10 mouse cellular contexts compared by ENCODE assay signal in genomic region chr11:98766346-98766745, GRCm38 (mm10). TPM values are rescaled to one million over a fixed set of nuclear protein-coding genes. Genes with fewer than 3 reads are reported as not detected.
DNase-seq lines count a peak whose midpoint lies in the region; ATAC-seq and TF ChIP-seq lines count a peak whose summit lies in the region.
"Had no signal": no experiment of that assay in that cellular context is flagged by ENCODE, and none has a peak within 500 bp of the region (broad histone marks: within the 10 kb centered on the region; RNA-seq: fewer than 3 reads in every experiment).

No protein-coding gene starts in this region.

- peak; percentile 23 for DNase-seq in gastrocnemius, adult 18-20 months (ENCODE audit: low spot score)
- no peak for DNase-seq in gastrocnemius, postnatal 4 days (ENCODE audit: low spot score in 2 of 2)
- DNase-seq in lung, postnatal 0 days (ENCODE audit: low spot score): no peak
- no peak for DNase-seq in hindbrain, embryonic 14.5 days (ENCODE audit: low spot score)
- DNase-seq in skeletal muscle tissue, adult 2 months (ENCODE audit: low read depth, low spot score): peak; percentile 34
- no peak for DNase-seq in thymus, postnatal 36 days
- DNase-seq in urinary bladder, postnatal 4 days (ENCODE audit: low spot score in 2 of 2): no peak
- DNase-seq: B cell, adult 2 months; embryo, embryonic 11 days had no signal

- H3K27me3 ChIP-seq in lung, embryonic 16.5 days (ENCODE audit: control insufficient read depth, insufficient read depth, low read depth, low read length): no peaks in the 10 kb centered on the region
- H3K27me3 ChIP-seq in lung, postnatal 0 days (replicated peaks; ENCODE audit: insufficient read depth, low read length): no peaks in the 10 kb centered on the region
- no peaks in the 10 kb centered on the region for H3K27me3 ChIP-seq in hindbrain, embryonic 14.5 days (ENCODE audit: control insufficient read depth, insufficient read depth, low read length)

- no peaks in the 10 kb centered on the region for H3K9me3 ChIP-seq in lung, embryonic 16.5 days (ENCODE audit: control insufficient read depth, low read length)
- H3K9me3 ChIP-seq in lung, postnatal 0 days (ENCODE audit: low read length): no peaks in the 10 kb centered on the region
- no peaks in the 10 kb centered on the region for H3K9me3 ChIP-seq in hindbrain, embryonic 14.5 days (ENCODE audit: control insufficient read depth, low read length)

- peaks cover 19% of the 10 kb centered on the region for H3K36me3 ChIP-seq in lung, embryonic 16.5 days (ENCODE audit: control insufficient read depth, insufficient read depth, low read length)
- peaks cover 19% of the 10 kb centered on the region; the same call in 1 of the 2 replicates for H3K36me3 ChIP-seq in lung, postnatal 0 days (ENCODE audit: insufficient read depth, low read length)
- H3K36me3 ChIP-seq in hindbrain, embryonic 14.5 days (replicated peaks; ENCODE audit: control insufficient read depth, insufficient read depth): peaks cover 87% of the 10 kb centered on the region

- no peak for TF ChIP-seq EP300 in lung, postnatal 0 days (IDR thresholded peaks at IDR 0.05)

- peak overlapping the region; percentile 15 for H3K27ac ChIP-seq in lung, embryonic 16.5 days (ENCODE audit: low read length)
- H3K27ac ChIP-seq in lung, postnatal 0 days (ENCODE audit: low read length): no peak overlapping the region; the same call in 1 of the 2 replicates
- H3K27ac ChIP-seq in hindbrain, embryonic 14.5 days: peak overlapping the region; percentile 77

- 38% methylated on average over 2 of the region's 2 CpGs for WGBS in lung, embryonic 16.5 days
- 62% methylated on average over 1 of the region's 2 CpGs for WGBS in lung, postnatal 0 days
- 65% methylated on average over 1 of the region's 2 CpGs for WGBS in hindbrain, embryonic 14.5 days

- H3K4me3 ChIP-seq in lung, embryonic 16.5 days (ENCODE audit: low read length): no peak overlapping the region
- no peak overlapping the region for H3K4me3 ChIP-seq in lung, postnatal 0 days (ENCODE audit: low read depth, low read length)
- H3K4me3 ChIP-seq in hindbrain, embryonic 14.5 days (replicated peaks; ENCODE audit: low read length): no peak overlapping the region

- H3K4me1 ChIP-seq in lung, embryonic 16.5 days (replicated peaks; ENCODE audit: control insufficient read depth, insufficient read depth, low read length): peaks cover 55% of the 10 kb centered on the region
- peaks cover 23% of the 10 kb centered on the region for H3K4me1 ChIP-seq in lung, postnatal 0 days (ENCODE audit: insufficient read depth, low read depth, low read length)
- peaks cover 37% of the 10 kb centered on the region for H3K4me1 ChIP-seq in hindbrain, embryonic 14.5 days (replicated peaks; ENCODE audit: control insufficient read depth, insufficient read depth, low read length)

- no peak overlapping the region for H3K4me2 ChIP-seq in lung, embryonic 16.5 days (ENCODE audit: low read depth, low read length)
- H3K4me2 ChIP-seq in lung, postnatal 0 days (replicated peaks; ENCODE audit: low read depth, low read length): no peak overlapping the region
- no peak overlapping the region for H3K4me2 ChIP-seq in hindbrain, embryonic 14.5 days (replicated peaks)

- TF ChIP-seq CTCF in lung, postnatal 0 days (IDR thresholded peaks at IDR 0.05): no peak

- no peak for ATAC-seq in lung, embryonic 16.5 days (ENCODE audit: low read depth)
- ATAC-seq in lung, postnatal 0 days: no peak
- no peak for ATAC-seq in hindbrain, embryonic 14.5 days (ENCODE audit: low FRiP score)

- H3K9ac ChIP-seq in lung, embryonic 16.5 days (ENCODE audit: low read length): no peak overlapping the region
- H3K9ac ChIP-seq in lung, postnatal 0 days (replicated peaks; ENCODE audit: low read depth): no peak overlapping the region
- peak overlapping the region; percentile 40; the same call in 1 of the 2 replicates for H3K9ac ChIP-seq in hindbrain, embryonic 14.5 days

RNA-seq across cellular contexts. Expression of gene Nr1d1, which starts 8.8 kb away (rescaled TPM):
- total RNA-seq in gastrocnemius, adult 18-20 months (2021): 100 to 1,000 TPM in 1 of 2 experiments, 10 to 100 TPM in 1; 74.0 to 126 TPM
- 10 to 100 TPM; 26.7 to 34.2 TPM for total RNA-seq in gastrocnemius, postnatal 4 days (2021)
- polyA plus RNA-seq in lung, embryonic 16.5 days (2015; fragmentation: Nextera tagmentation; extraction: Ambion mirVana): 1.4 and 1.6 TPM in 2 replicates
- 6.9 and 8.9 TPM in 2 replicates for polyA plus RNA-seq in lung, postnatal 0 days (2015; fragmentation: Nextera tagmentation; extraction: Ambion mirVana)
- polyA plus RNA-seq in hindbrain, embryonic 14.5 days (2014; fragmentation: Nextera tagmentation; extraction: Ambion mirVana): 3.4 and 4.1 TPM in 2 replicates

RNA-seq across cellular contexts. Expression of gene Thra, which starts 25.9 kb away (rescaled TPM):
- total RNA-seq in gastrocnemius, adult 18-20 months (2021): 10 to 100 TPM; 78.3 to 85.2 TPM
- 100 to 1,000 TPM; 225 TPM for total RNA-seq in gastrocnemius, postnatal 4 days (2021)
- 36.3 and 36.4 TPM in 2 replicates for polyA plus RNA-seq in lung, embryonic 16.5 days (2015; fragmentation: Nextera tagmentation; extraction: Ambion mirVana)
- polyA plus RNA-seq in lung, postnatal 0 days (2015; fragmentation: Nextera tagmentation; extraction: Ambion mirVana): 38.1 and 40.5 TPM in 2 replicates
- 165 and 181 TPM in 2 replicates for polyA plus RNA-seq in hindbrain, embryonic 14.5 days (2014; fragmentation: Nextera tagmentation; extraction: Ambion mirVana)

RNA-seq across cellular contexts. Expression of gene Msl1, which starts 29.0 kb away (rescaled TPM):
- 10 to 100 TPM; 50.5 to 56.4 TPM for total RNA-seq in gastrocnemius, adult 18-20 months (2021)
- 10 to 100 TPM; 79.3 to 83.9 TPM for total RNA-seq in gastrocnemius, postnatal 4 days (2021)
- polyA plus RNA-seq in lung, embryonic 16.5 days (2015; fragmentation: Nextera tagmentation; extraction: Ambion mirVana): 19.4 and 20.3 TPM in 2 replicates
- polyA plus RNA-seq in lung, postnatal 0 days (2015; fragmentation: Nextera tagmentation; extraction: Ambion mirVana): 16.3 and 21.3 TPM in 2 replicates
- polyA plus RNA-seq in hindbrain, embryonic 14.5 days (2014; fragmentation: Nextera tagmentation; extraction: Ambion mirVana): 23.6 and 24.1 TPM in 2 replicates

RNA-seq across cellular contexts. Expression of gene Med24, which starts 37.1 kb away (rescaled TPM):
- total RNA-seq in gastrocnemius, adult 18-20 months (2021): 10 to 100 TPM; 48.1 to 53.3 TPM
- total RNA-seq in gastrocnemius, postnatal 4 days (2021): 10 to 100 TPM; 47.8 to 58.0 TPM
- 56.6 and 57.8 TPM in 2 replicates for polyA plus RNA-seq in lung, embryonic 16.5 days (2015; fragmentation: Nextera tagmentation; extraction: Ambion mirVana)
- polyA plus RNA-seq in lung, postnatal 0 days (2015; fragmentation: Nextera tagmentation; extraction: Ambion mirVana): 19.9 and 20.6 TPM in 2 replicates
- 58.4 and 62.7 TPM in 2 replicates for polyA plus RNA-seq in hindbrain, embryonic 14.5 days (2014; fragmentation: Nextera tagmentation; extraction: Ambion mirVana)

RNA-seq across cellular contexts. Expression of gene Casc3, which starts 38.4 kb away (rescaled TPM):
- total RNA-seq in gastrocnemius, adult 18-20 months (2021): 10 to 100 TPM; 14.0 to 15.6 TPM
- 10 to 100 TPM; 28.3 to 31.6 TPM for total RNA-seq in gastrocnemius, postnatal 4 days (2021)
- polyA plus RNA-seq in lung, embryonic 16.5 days (2015; fragmentation: Nextera tagmentation; extraction: Ambion mirVana): 33.2 and 36.6 TPM in 2 replicates
- 22.7 and 22.9 TPM in 2 replicates for polyA plus RNA-seq in lung, postnatal 0 days (2015; fragmentation: Nextera tagmentation; extraction: Ambion mirVana)
- 49.3 and 57.4 TPM in 2 replicates for polyA plus RNA-seq in hindbrain, embryonic 14.5 days (2014; fragmentation: Nextera tagmentation; extraction: Ambion mirVana)

Comparison
In these comparisons a context has a peak if more than half of its experiments do, and no peak if none do; other contexts are left out.
1. DNase-seq: peak in gastrocnemius, adult 18-20 months (single experiment) and skeletal muscle tissue, adult 2 months (single experiment); none in gastrocnemius, postnatal 4 days (0 of 2), lung, postnatal 0 days (single experiment), hindbrain, embryonic 14.5 days (single experiment), thymus, postnatal 36 days (0 of 2) and urinary bladder, postnatal 4 days (0 of 2).